Mouse (Mus musculus): ENCODE data around the gene Adarb1. TPM values are rescaled to one million over a fixed set of nuclear protein-coding genes. Genes with fewer than 3 reads are reported as not detected.

Adarb1 gene
- total RNA-seq, 2 experiments from 2014 or later: 64.3 to 70.4 TPM

- DNase-seq: no peak
- intact Hi-C loops (cut with DNase I): no loop called here
These were observed 177.3 kb downstream of the Adarb1 start for GRCm38 (mm10) chr10:77240764-77241163.

Other genes with a start within 250 kb of the Adarb1 start
- gene Pofut2, start 159.1 kb downstream of the Adarb1 start, total RNA-seq (2021): 10 to 100 TPM; 27.7 to 31.9 TPM
- 10 to 100 TPM; 29.0 to 30.1 TPM for gene Fam207a, start 97.5 kb upstream of the Adarb1 start, total RNA-seq (2021)
- gene Itgb2, start 112.0 kb upstream of the Adarb1 start, total RNA-seq (2021): 1 to 10 TPM; 1.7 to 2.2 TPM
- gene Pttg1ip, start 163.4 kb upstream of the Adarb1 start, total RNA-seq (2021): 10 to 100 TPM; 54.7 to 62.7 TPM
- 100 to 1,000 TPM; 175 to 189 TPM for gene Sumo3, start 187.8 kb upstream of the Adarb1 start, total RNA-seq (2021)
- 10 to 100 TPM in 1 of 2 experiments, not detected in 1; 21.0 TPM for gene Gm49325, start 187.9 kb upstream of the Adarb1 start, total RNA-seq (2021)
- 10 to 100 TPM; 45.1 to 47.6 TPM for gene Ube2g2, start 204.0 kb upstream of the Adarb1 start, total RNA-seq (2021)